Mouse (Mus musculus): ENCODE data around the gene Kcnh7.

The Kcnh7 gene

GRCm38 (mm10) chr2:62935273-62935874, 248.7 kb downstream of the Kcnh7 start:
- DNase-seq = no peak

GRCm38 (mm10) chr2:62928494-62928893, 255.6 kb downstream of the Kcnh7 start:
- DNase-seq = no peak

GRCm38 (mm10) chr2:62928065-62928464, 256.0 kb downstream of the Kcnh7 start:
- DNase-seq = no peak

- DNase-seq = no peak
These were observed 260.3 kb downstream of the Kcnh7 start for GRCm38 (mm10) chr2:62923803-62924202.

- no peak for DNase-seq
These were observed 276.4 kb downstream of the Kcnh7 start for GRCm38 (mm10) chr2:62907688-62908087.

GRCm38 (mm10) chr2:62902363-62903353, 281.4 kb downstream of the Kcnh7 start:
- no peak for DNase-seq

- no peak for DNase-seq
These were observed 305.3 kb downstream of the Kcnh7 start for GRCm38 (mm10) chr2:62878763-62879162.

GRCm38 (mm10) chr2:62855391-62855790, 328.7 kb downstream of the Kcnh7 start:
- DNase-seq = no peak

- no peak for DNase-seq
These were observed 341.5 kb downstream of the Kcnh7 start for GRCm38 (mm10) chr2:62842630-62843029.

GRCm38 (mm10) chr2:62834261-62834660, 349.8 kb downstream of the Kcnh7 start:
- no peak for DNase-seq

GRCm38 (mm10) chr2:62819231-62819630, 364.9 kb downstream of the Kcnh7 start:
- DNase-seq = no peak

GRCm38 (mm10) chr2:62816016-62816415, 368.1 kb downstream of the Kcnh7 start:
- no peak for DNase-seq

GRCm38 (mm10) chr2:62808813-62809212, 375.3 kb downstream of the Kcnh7 start:
- no peak for DNase-seq

- DNase-seq = no peak
These were observed 376.6 kb downstream of the Kcnh7 start for GRCm38 (mm10) chr2:62807476-62807882.

- no peak for DNase-seq
These were observed 377.2 kb downstream of the Kcnh7 start for GRCm38 (mm10) chr2:62806931-62807330.

- DNase-seq = no peak
These were observed 380.1 kb downstream of the Kcnh7 start for GRCm38 (mm10) chr2:62804030-62804429.

- no peak for DNase-seq
These were observed 399.5 kb downstream of the Kcnh7 start for GRCm38 (mm10) chr2:62784460-62785038.

GRCm38 (mm10) chr2:62746256-62746655, 437.8 kb downstream of the Kcnh7 start:
- DNase-seq = no peak

GRCm38 (mm10) chr2:62743098-62743497, 441.0 kb downstream of the Kcnh7 start:
- no peak for DNase-seq

GRCm38 (mm10) chr2:62730671-62731070, 453.4 kb downstream of the Kcnh7 start:
- no peak for DNase-seq

- DNase-seq = no peak
These were observed 456.4 kb downstream of the Kcnh7 start for GRCm38 (mm10) chr2:62727732-62728131.

- no peak for DNase-seq
These were observed 458.1 kb downstream of the Kcnh7 start for GRCm38 (mm10) chr2:62725946-62726345.

- no peak for DNase-seq
These were observed 465.7 kb downstream of the Kcnh7 start for GRCm38 (mm10) chr2:62718411-62718810.

- DNase-seq = no peak
These were observed 466.8 kb downstream of the Kcnh7 start for GRCm38 (mm10) chr2:62717270-62717669.

Data from liver (tissue).